Mouse (Mus musculus): ENCODE data around the gene Ranbp6.
A peak's percentile ranks its signal among the peaks of the same experiment; 100 is the strongest.

Ranbp6 gene

GRCm38 (mm10) chr19:29812581-29813460 is at the start of gene Ranbp6:
Gene Ranbp6, minus strand, starts transcription at chr19:29812974.
- DNase-seq: peak; percentile 96

DNA sequence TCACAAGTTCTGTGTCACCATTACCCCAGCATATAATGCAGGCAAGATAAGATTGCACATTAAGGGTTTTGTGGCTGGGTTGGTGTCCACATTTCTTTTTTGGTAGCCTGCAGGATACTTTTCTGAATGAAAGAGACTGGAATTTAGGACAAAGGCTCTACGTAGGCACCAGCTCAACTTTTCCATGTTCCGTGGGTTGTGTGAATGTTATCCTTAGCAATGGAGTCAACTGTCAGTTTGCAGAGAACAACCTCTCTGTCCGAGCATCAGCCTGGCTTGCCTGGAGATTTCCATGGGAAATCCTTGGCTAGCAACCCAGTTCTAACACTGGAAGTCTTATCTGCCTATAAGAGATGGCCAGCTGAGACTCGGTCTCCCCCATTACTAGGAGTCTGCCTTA is 48.0 kb upstream of the Ranbp6 start:
- no peak for DNase-seq

DNA sequence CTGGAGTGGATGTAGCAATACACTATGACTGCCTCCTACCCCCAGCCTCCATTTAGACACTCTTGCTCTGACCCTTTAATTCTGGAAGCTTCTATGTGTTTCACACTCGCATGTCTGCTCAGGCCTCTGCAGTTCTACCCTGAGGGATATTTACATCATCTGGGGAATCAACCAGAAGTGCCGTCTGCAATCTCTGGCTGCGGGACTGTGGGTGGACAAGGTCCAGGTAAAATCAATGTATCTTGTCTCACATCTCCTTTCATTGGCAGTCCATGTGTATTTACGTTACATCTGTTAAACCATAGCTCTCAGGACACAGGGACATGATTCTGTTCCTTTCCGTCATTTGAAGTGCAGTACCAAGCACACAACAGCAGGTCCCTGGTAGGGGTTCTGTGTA is 44.5 kb upstream of the Ranbp6 start:
- DNase-seq: no peak

DNA sequence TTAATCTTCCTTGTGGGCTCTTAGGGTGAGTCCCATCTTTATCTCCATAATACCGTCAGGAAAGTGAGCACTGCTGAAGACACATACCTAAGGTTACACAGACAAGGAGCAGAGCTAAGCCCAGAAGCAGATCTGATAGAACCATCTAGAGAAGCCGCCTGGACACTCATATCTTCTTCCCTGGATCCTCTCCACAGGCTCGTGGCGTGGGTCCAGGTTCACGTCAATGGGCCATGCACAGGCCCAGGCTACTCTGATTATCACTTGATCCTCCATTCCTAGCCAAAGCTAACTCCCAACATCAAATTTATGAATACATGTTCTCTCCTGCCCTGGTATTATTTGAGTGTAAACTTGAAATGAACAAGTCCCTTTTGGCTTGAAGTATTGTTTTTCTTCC is 40.9 kb upstream of the Ranbp6 start:
- no peak for DNase-seq

- DNase-seq: no peak
Observed at GRCm38 (mm10) chr19:29851036-29851690, 38.4 kb upstream of the Ranbp6 start.

DNA sequence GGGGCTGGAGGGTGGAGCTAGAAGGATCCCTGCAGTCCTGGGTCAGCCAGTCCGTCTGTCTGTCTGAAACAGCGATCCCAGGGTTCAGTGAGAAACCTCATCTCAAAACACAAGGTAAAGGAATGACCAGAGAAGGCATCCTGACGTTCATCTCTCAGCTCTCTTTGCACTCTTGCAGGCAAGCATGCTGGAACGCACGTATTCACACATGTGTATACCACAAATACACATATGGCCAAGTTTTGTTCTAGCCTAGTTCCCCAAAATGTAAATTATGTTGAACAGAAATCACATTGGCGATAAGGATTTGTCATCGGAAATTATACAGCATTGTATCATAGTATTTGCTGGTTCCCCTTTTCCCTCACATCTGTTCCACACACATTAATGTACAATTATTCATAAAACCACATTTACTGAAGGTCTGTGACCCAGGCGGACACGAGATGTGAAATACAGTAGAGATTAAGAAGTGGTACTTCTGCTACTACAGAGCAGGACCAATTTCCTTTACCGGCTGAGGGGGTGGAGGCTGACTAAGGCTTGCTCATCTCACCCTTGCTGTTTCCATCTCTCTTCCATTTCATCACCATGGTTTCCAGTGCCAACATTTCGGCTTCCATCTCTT is 37.3 kb upstream of the Ranbp6 start:
- DNase-seq: no peak

- no peak for DNase-seq
Observed at GRCm38 (mm10) chr19:29844036-29844661, 31.4 kb upstream of the Ranbp6 start.

DNA sequence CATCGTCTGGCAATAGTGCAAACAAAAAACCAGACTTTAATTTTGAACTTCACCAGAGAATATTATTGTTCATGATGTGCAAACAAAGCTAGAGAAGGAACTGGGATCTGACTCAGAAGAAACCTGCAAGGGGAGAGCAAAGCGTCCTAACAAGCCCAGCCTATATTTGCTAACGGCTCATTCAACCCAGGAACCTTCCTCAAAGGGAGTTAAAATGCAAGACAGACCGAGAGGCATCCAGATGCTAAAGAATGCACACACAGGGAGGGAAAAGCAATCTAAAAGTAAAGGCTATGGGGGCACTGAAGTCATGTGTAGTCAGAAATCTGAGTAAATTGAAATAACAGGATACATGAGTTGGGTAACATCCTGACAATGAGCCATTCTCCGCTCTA is 30.9 kb upstream of the Ranbp6 start:
- DNase-seq: no peak

DNA sequence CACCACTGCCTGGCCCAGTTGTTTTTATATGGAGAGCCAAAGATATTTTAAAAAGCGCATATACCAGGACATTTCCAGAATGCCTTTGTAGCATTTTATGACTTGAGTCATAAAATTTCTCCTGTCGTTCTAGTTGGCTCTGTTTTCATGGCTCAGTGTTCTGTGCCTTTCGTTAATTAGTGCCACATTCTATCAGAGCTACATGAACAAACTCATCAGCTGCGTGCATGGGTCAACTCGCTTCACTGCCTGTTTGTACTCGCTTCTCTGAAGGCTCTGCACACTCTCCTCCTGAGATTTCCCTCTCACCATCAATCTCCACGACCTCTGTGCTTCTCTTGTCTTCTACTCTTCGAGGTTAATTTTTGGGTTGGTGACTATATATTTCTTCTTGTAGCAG is 30.2 kb upstream of the Ranbp6 start:
- DNase-seq: no peak

- no peak for DNase-seq
Observed at GRCm38 (mm10) chr19:29840642-29841041, 27.9 kb upstream of the Ranbp6 start.

- DNase-seq: no peak
Observed at GRCm38 (mm10) chr19:29838636-29839135, 25.9 kb upstream of the Ranbp6 start.

GRCm38 (mm10) chr19:29838171-29838570 is 25.4 kb upstream of the Ranbp6 start:
- no peak for DNase-seq

GRCm38 (mm10) chr19:29835364-29836034 is 22.7 kb upstream of the Ranbp6 start:
- DNase-seq: no peak

- no peak for DNase-seq
Observed at GRCm38 (mm10) chr19:29830911-29831310, 18.1 kb upstream of the Ranbp6 start.

DNA sequence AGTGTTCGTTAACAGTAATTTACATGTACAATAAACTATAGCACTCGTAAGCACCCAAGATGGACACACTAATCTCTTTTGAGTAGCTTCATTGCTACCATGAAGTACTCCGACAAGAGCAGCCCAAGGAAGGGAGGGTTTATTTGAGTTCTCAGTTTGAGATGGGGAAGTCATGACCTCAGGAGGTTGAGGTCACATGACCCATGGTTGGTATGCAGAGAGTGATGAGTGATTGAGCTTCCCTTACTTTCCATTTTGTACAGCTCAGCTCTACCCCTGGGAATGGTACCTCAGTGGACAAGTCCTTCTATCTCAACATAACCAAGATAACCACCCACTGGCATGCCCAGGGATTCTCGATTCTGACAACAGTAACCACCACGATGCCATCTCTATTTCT is 15.8 kb upstream of the Ranbp6 start:
- DNase-seq: no peak

DNA sequence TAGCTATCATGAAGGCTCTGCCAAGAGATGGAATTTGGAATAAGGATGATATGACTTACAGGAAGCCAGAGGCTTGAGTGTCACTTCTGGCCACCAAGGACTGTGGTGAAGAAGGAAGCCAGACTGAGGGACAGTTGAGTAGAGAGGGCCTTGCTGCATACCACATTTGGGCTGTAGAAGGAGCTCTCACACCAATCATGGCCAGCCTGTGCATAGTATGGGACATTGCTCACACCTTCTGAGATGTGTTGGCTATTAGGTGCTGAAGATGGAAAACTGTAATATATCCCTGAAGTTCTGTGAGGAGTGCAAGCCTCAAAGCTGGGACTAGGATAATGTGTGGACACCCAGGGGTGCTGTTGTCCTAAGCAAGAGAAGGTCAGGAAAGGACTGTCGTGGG is 13.9 kb upstream of the Ranbp6 start:
- no peak for DNase-seq

DNA sequence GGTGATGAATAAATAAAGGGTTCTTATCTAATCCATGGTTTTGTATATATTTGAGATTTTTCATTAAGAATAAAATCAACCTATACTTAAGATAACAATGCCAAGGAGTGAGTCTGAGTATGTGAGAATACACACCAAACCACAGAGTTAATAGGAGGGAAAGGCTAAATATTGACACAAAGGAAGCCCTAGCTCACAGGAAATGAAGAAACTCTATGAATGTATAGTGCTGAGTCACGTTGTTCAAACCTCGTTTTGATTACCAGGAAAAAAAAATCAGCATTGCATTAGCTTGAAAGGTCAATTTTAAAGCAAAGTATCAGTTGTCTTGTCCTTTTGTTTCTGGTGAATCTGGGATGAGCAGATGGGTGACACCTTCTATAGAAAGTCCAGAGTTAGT is 12.2 kb upstream of the Ranbp6 start:
- DNase-seq: no peak

- peak; percentile 65 to 73 for DNase-seq
Observed at GRCm38 (mm10) chr19:29824034-29824700, 11.4 kb upstream of the Ranbp6 start.

DNA sequence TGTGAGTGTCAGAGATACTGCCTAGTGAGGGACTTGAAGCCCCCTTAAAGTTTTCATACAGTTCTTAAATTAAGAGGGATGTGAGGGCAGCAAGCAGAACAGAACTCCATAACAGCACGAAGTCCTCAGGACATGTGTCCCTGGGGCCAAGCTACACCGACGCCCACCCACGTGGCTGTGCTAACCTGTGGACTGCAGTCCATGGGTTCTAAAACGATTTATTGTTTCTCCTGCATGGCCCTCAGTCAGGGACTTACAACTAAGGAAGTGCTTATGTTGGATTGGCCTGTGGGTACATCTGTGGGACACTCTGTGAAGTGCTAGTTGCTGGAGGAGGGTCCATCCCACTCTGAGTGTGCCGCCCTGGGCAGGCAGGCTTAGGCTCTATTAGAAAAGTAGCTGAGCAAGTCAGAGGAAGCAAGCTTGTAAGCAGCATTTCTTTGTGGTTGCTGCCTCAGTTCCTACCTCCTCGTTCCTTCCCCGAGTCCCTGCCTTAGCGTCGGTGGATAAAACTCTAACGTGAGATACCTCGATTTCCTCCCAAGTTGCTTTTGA is 10.8 kb upstream of the Ranbp6 start:
- no peak for DNase-seq

GRCm38 (mm10) chr19:29820966-29821365 is 8.2 kb upstream of the Ranbp6 start:
- peak; percentile 50 to 62 for DNase-seq

DNA sequence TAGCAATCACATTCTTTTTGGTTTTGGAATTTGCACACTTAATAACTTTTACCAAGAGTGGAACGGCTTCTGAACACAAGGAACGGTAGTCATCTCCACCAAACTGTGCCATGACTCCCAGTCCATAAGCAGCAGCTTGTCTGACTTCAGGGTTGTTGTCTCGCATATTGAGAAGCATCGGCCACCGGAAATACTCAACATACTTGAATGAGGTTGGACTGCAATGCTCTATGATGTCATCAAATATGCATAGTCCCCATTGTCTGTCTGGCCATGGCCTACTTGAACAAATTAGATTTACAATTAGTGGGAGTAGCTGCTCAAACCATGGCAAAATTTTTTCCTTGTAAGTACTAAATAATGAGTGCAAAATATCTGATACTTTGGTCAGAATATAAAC is 2.8 kb downstream of the Ranbp6 start:
- DNase-seq: no peak
